ENCODE assay signal across 14 mouse cellular contexts in the genomic region with DNA sequence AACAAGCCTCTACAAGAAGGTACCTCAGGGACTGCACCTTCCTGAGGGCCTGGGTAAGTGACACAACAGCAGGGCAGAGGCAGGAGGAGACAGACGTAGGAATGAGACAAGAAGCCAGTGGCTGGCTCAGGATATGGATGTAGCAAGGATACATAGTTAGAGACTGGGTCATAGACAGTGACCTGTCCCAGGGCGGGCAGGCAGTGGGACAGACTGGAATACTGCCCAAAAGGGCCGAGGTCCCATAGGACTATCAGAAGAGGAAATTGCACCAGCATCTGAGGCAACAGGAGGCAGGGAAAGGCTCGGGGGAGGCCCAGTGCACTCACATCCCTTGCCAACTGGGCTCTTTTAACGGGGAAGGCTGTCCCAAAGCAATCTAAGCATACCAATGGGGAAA. TPM values are rescaled to one million over a fixed set of nuclear protein-coding genes. Genes with fewer than 3 reads are reported as not detected.
DNase-seq lines count a peak whose midpoint lies in the region; ATAC-seq lines count a peak whose summit lies in the region.
"Had no signal": no experiment of that assay in that cellular context is flagged by ENCODE, and none has a peak within 500 bp of the region (broad histone marks: within the 10 kb centered on the region; RNA-seq: fewer than 3 reads in every experiment).

No protein-coding gene starts in this region.

- DNase-seq in limb, embryonic 10.5 days (ENCODE audit: low spot score), result no peak
- DNase-seq in adrenal gland, postnatal 10 days, result peak; percentile 83
- peak; percentile 21 to 34 for DNase-seq in gastrocnemius, postnatal 36 days
- peak; percentile 9 to 51 for DNase-seq in kidney, postnatal 25 days
- DNase-seq in cerebellum, adult 9-10 months, result no peak
- DNase-seq in layer of hippocampus, postnatal 10 days (ENCODE audit: low spot score in 2 of 2), result no peak
- DNase-seq in layer of hippocampus, postnatal 14 days (ENCODE audit: low spot score in 2 of 2), result no peak
- DNase-seq: liver, embryonic 13.5 days; retina, postnatal 1 day had no signal

- no peaks in the 10 kb centered on the region for H3K4me1 ChIP-seq in limb, embryonic 12.5 days (replicated peaks)
- no peaks in the 10 kb centered on the region for H3K4me1 ChIP-seq in limb, embryonic 10.5 days
- H3K4me1 ChIP-seq: forebrain, embryonic 13.5 days; liver, embryonic 13.5 days had no signal

- H3K27me3 ChIP-seq in limb, embryonic 12.5 days, result no peaks in the 10 kb centered on the region
- H3K27me3 ChIP-seq in limb, embryonic 10.5 days (ENCODE audit: low read depth, poor library complexity, severe bottlenecking), result peaks cover 6% of the 10 kb centered on the region; the same call in 1 of the 2 replicates
- H3K27me3 ChIP-seq: CH12.LX; forebrain, embryonic 13.5 days; liver, embryonic 13.5 days had no signal

- no peak overlapping the region for H3K4me2 ChIP-seq in limb, embryonic 12.5 days
- H3K4me2 ChIP-seq: forebrain, embryonic 13.5 days; liver, embryonic 13.5 days had no signal

- no peak overlapping the region for H3K27ac ChIP-seq in limb, embryonic 12.5 days
- no peak overlapping the region for H3K27ac ChIP-seq in limb, embryonic 10.5 days
- H3K27ac ChIP-seq: forebrain, embryonic 13.5 days; liver, embryonic 13.5 days had no signal

- WGBS in limb, embryonic 12.5 days, result 69% methylated on average over 5 of the region's 5 CpGs
- 82% methylated on average over 5 of the region's 5 CpGs for WGBS in limb, embryonic 10.5 days

- no peaks in the 10 kb centered on the region for H3K9me3 ChIP-seq in limb, embryonic 12.5 days
- H3K9me3 ChIP-seq in limb, embryonic 10.5 days (replicated peaks), result no peaks in the 10 kb centered on the region
- H3K9me3 ChIP-seq: forebrain, embryonic 13.5 days; liver, embryonic 13.5 days; megakaryocyte, embryonic 14.5 days had no signal

- no peak overlapping the region for H3K4me3 ChIP-seq in limb, embryonic 12.5 days (replicated peaks)
- H3K4me3 ChIP-seq in limb, embryonic 10.5 days, result no peak overlapping the region
- H3K4me3 ChIP-seq: forebrain, embryonic 13.5 days; liver, embryonic 13.5 days; megakaryocyte, embryonic 14.5 days had no signal

- no peak for ATAC-seq in limb, embryonic 12.5 days (ENCODE audit: insufficient number of reproducible peaks, insufficient read depth, low FRiP score, low TSS enrichment, low read depth)
- ATAC-seq: forebrain, embryonic 13.5 days; intestine, embryonic 16.5 days had no signal

- H3K36me3 ChIP-seq in limb, embryonic 12.5 days, result peaks cover 62% of the 10 kb centered on the region
- H3K36me3 ChIP-seq in limb, embryonic 10.5 days, result peaks cover 58% of the 10 kb centered on the region

- intact Hi-C loops in gastrocnemius, postnatal 36 days (cut with DNase I), result no loop called here

- H3K9ac ChIP-seq in limb, embryonic 12.5 days (replicated peaks), result 0 out of 2 replicates have a peak overlapping the region, but pooled peaks have one; percentile 27
- H3K9ac ChIP-seq: forebrain, embryonic 13.5 days; liver, embryonic 13.5 days had no signal

RNA-seq across cellular contexts. Expression of a gene that starts 36.6 kb away (rescaled TPM):
- polyA plus RNA-seq in limb, embryonic 12.5 days (2016; fragmentation: Nextera tagmentation; extraction: Ambion mirVana), result 41.0 and 47.0 TPM in 2 replicates
- polyA plus RNA-seq in limb, embryonic 10.5 days (2016; fragmentation: Nextera tagmentation; extraction: Ambion mirVana), result 51.7 and 53.9 TPM in 2 replicates
- total RNA-seq in adrenal gland, postnatal 10 days (2021), result 10 to 100 TPM; 28.5 to 33.5 TPM
- total RNA-seq in gastrocnemius, postnatal 36 days (2021), result 10 to 100 TPM; 23.4 to 25.4 TPM
- total RNA-seq in layer of hippocampus, postnatal 10 days (2021), result 10 to 100 TPM; 23.8 to 27.9 TPM
- 10 to 100 TPM; 22.5 to 23.5 TPM for total RNA-seq in layer of hippocampus, postnatal 14 days (2021)

RNA-seq across cellular contexts. Expression of a gene that starts 44.5 kb away (rescaled TPM):
- 163 and 169 TPM in 2 replicates for polyA plus RNA-seq in limb, embryonic 12.5 days (2016; fragmentation: Nextera tagmentation; extraction: Ambion mirVana)
- 83.8 and 102 TPM in 2 replicates for polyA plus RNA-seq in limb, embryonic 10.5 days (2016; fragmentation: Nextera tagmentation; extraction: Ambion mirVana)
- 100 to 1,000 TPM; 421 to 505 TPM for total RNA-seq in adrenal gland, postnatal 10 days (2021)
- 100 to 1,000 TPM; 259 to 263 TPM for total RNA-seq in gastrocnemius, postnatal 36 days (2021)
- 100 to 1,000 TPM; 416 to 434 TPM for total RNA-seq in layer of hippocampus, postnatal 10 days (2021)
- 100 to 1,000 TPM; 359 to 363 TPM for total RNA-seq in layer of hippocampus, postnatal 14 days (2021)

Comparison
In these comparisons a context has a peak if more than half of its experiments do, and no peak if none do; other contexts are left out.
1. DNase-seq: peak in adrenal gland, postnatal 10 days (single experiment), gastrocnemius, postnatal 36 days (2 of 2) and kidney, postnatal 25 days (2 of 2); none in limb, embryonic 10.5 days (single experiment), cerebellum, adult 9-10 months (single experiment), layer of hippocampus, postnatal 10 days (0 of 2) and layer of hippocampus, postnatal 14 days (0 of 2).